Mouse (Mus musculus): ENCODE results near the gene Barhl2. TPM values are rescaled to one million over a fixed set of nuclear protein-coding genes. Genes with fewer than 3 reads are reported as not detected.

The Barhl2 gene
- polyA plus RNA-seq, 1 experiment: not detected

- H3K27me3 ChIP-seq (ENCODE audit: control insufficient read depth, insufficient read depth, insufficient read length): peaks cover 26% of the 10 kb centered on the region
- no peak for TF ChIP-seq MAX (IDR thresholded peaks at IDR 0.05)
- TF ChIP-seq MYOG (IDR thresholded peaks at IDR 0.05; ENCODE audit: control insufficient read depth, extremely low read depth, insufficient read length): no peak
- no peak for TF ChIP-seq MYOD1 (IDR thresholded peaks at IDR 0.05; ENCODE audit: control insufficient read depth, insufficient read length, low read depth)
- no peak for TF ChIP-seq FOSL1 (IDR thresholded peaks at IDR 0.05; ENCODE audit: insufficient read depth, low read length, poor library complexity, severe bottlenecking)
- TF ChIP-seq CTCF (IDR thresholded peaks at IDR 0.05; ENCODE audit: control insufficient read depth, insufficient read depth, insufficient read length): no peak
- no peak for TF ChIP-seq USF1 (IDR thresholded peaks at IDR 0.05; ENCODE audit: low read depth)
- no peak for TF ChIP-seq CEBPB (IDR thresholded peaks at IDR 0.05; ENCODE audit: low read depth)
- H3ac ChIP-seq (ENCODE audit: control insufficient read depth, insufficient read length, low read depth): no peak overlapping the region
- H3K79me3 ChIP-seq (ENCODE audit: low read depth): no peaks in the 10 kb centered on the region
- no peaks in the 10 kb centered on the region for H3K79me2 ChIP-seq (ENCODE audit: control insufficient read depth, insufficient read depth)
- no peaks in the 10 kb centered on the region for H3K36me3 ChIP-seq (ENCODE audit: control insufficient read depth, insufficient read depth)
- no peak overlapping the region for H3K4me3 ChIP-seq (ENCODE audit: insufficient read depth, poor library complexity, severe bottlenecking)
These were observed 9.2 kb downstream of the Barhl2 start for GRCm38 (mm10) chr5:106448798-106449125.

GRCm38 (mm10) chr5:106447951-106448797 lies 9.8 kb downstream of the Barhl2 start:
- no peak for TF ChIP-seq MAX (IDR thresholded peaks at IDR 0.05)
- TF ChIP-seq FOSL1 (IDR thresholded peaks at IDR 0.05; ENCODE audit: insufficient read depth, low read length, poor library complexity, severe bottlenecking): no peak
- no peak for TF ChIP-seq MYOD1 (IDR thresholded peaks at IDR 0.05; ENCODE audit: control insufficient read depth, insufficient read length, low read depth)
- no peak for TF ChIP-seq USF1 (IDR thresholded peaks at IDR 0.05; ENCODE audit: low read depth)
- TF ChIP-seq CTCF (IDR thresholded peaks at IDR 0.05; ENCODE audit: control insufficient read depth, insufficient read depth, insufficient read length): no peak
- TF ChIP-seq MYOG (IDR thresholded peaks at IDR 0.05; ENCODE audit: control insufficient read depth, extremely low read depth, insufficient read length): no peak
- no peak for TF ChIP-seq CEBPB (IDR thresholded peaks at IDR 0.05; ENCODE audit: low read depth)
- H3K27me3 ChIP-seq (ENCODE audit: control insufficient read depth, insufficient read depth, insufficient read length): peaks cover 20% of the 10 kb centered on the region
- H3K79me2 ChIP-seq (ENCODE audit: control insufficient read depth, insufficient read depth): no peaks in the 10 kb centered on the region
- H3K79me3 ChIP-seq (ENCODE audit: low read depth): no peaks in the 10 kb centered on the region
- no peak overlapping the region for H3K4me3 ChIP-seq (ENCODE audit: insufficient read depth, poor library complexity, severe bottlenecking)
- H3K36me3 ChIP-seq (ENCODE audit: control insufficient read depth, insufficient read depth): no peaks in the 10 kb centered on the region
- H3ac ChIP-seq (ENCODE audit: control insufficient read depth, insufficient read length, low read depth): no peak overlapping the region

GRCm38 (mm10) chr5:106447091-106447820 lies 10.7 kb downstream of the Barhl2 start:
- TF ChIP-seq MYOD1 (IDR thresholded peaks at IDR 0.05; ENCODE audit: control insufficient read depth, insufficient read length, low read depth) (no peak), MAX (IDR thresholded peaks at IDR 0.05) (no peak), MYOG (IDR thresholded peaks at IDR 0.05; ENCODE audit: control insufficient read depth, extremely low read depth, insufficient read length) (no peak), CTCF (IDR thresholded peaks at IDR 0.05; ENCODE audit: control insufficient read depth, insufficient read depth, insufficient read length) (no peak), CEBPB (IDR thresholded peaks at IDR 0.05; ENCODE audit: low read depth) (no peak), FOSL1 (IDR thresholded peaks at IDR 0.05; ENCODE audit: insufficient read depth, low read length, poor library complexity, severe bottlenecking) (no peak), USF1 (IDR thresholded peaks at IDR 0.05; ENCODE audit: low read depth) (no peak)
- Histone ChIP-seq H3K79me3 (ENCODE audit: low read depth) (no peaks in the 10 kb centered on the region), H3K79me2 (ENCODE audit: control insufficient read depth, insufficient read depth) (no peaks in the 10 kb centered on the region), H3K4me3 (ENCODE audit: insufficient read depth, poor library complexity, severe bottlenecking) (no peak overlapping the region), H3K36me3 (ENCODE audit: control insufficient read depth, insufficient read depth) (no peaks in the 10 kb centered on the region), H3K27me3 (ENCODE audit: control insufficient read depth, insufficient read depth, insufficient read length) (peaks cover 14% of the 10 kb centered on the region), H3ac (ENCODE audit: control insufficient read depth, insufficient read length, low read depth) (no peak overlapping the region)

GRCm38 (mm10) chr5:106446593-106446992 lies 11.4 kb downstream of the Barhl2 start:
- Histone ChIP-seq H3K79me3 (ENCODE audit: low read depth) (no peaks in the 10 kb centered on the region), H3K79me2 (ENCODE audit: control insufficient read depth, insufficient read depth) (no peaks in the 10 kb centered on the region), H3K36me3 (ENCODE audit: control insufficient read depth, insufficient read depth) (no peaks in the 10 kb centered on the region), H3K4me3 (ENCODE audit: insufficient read depth, poor library complexity, severe bottlenecking) (no peak overlapping the region), H3ac (ENCODE audit: control insufficient read depth, insufficient read length, low read depth) (no peak overlapping the region), H3K27me3 (ENCODE audit: control insufficient read depth, insufficient read depth, insufficient read length) (peaks cover 7% of the 10 kb centered on the region)
- TF ChIP-seq MAX (IDR thresholded peaks at IDR 0.05) (no peak), CTCF (IDR thresholded peaks at IDR 0.05; ENCODE audit: control insufficient read depth, insufficient read depth, insufficient read length) (no peak), USF1 (IDR thresholded peaks at IDR 0.05; ENCODE audit: low read depth) (no peak), CEBPB (IDR thresholded peaks at IDR 0.05; ENCODE audit: low read depth) (no peak), FOSL1 (IDR thresholded peaks at IDR 0.05; ENCODE audit: insufficient read depth, low read length, poor library complexity, severe bottlenecking) (no peak), MYOG (IDR thresholded peaks at IDR 0.05; ENCODE audit: control insufficient read depth, extremely low read depth, insufficient read length) (no peak), MYOD1 (IDR thresholded peaks at IDR 0.05; ENCODE audit: control insufficient read depth, insufficient read length, low read depth) (no peak)

GRCm38 (mm10) chr5:106445681-106446080 lies 12.3 kb downstream of the Barhl2 start:
- Histone ChIP-seq H3K36me3 (ENCODE audit: control insufficient read depth, insufficient read depth) (no peaks in the 10 kb centered on the region), H3ac (ENCODE audit: control insufficient read depth, insufficient read length, low read depth) (no peak overlapping the region), H3K79me3 (ENCODE audit: low read depth) (no peaks in the 10 kb centered on the region), H3K79me2 (ENCODE audit: control insufficient read depth, insufficient read depth) (no peaks in the 10 kb centered on the region), H3K27me3 (ENCODE audit: control insufficient read depth, insufficient read depth, insufficient read length) (peaks cover 5% of the 10 kb centered on the region), H3K4me3 (ENCODE audit: insufficient read depth, poor library complexity, severe bottlenecking) (no peak overlapping the region)
- no peak for TF ChIP-seq CEBPB (IDR thresholded peaks at IDR 0.05; ENCODE audit: low read depth)

All from C2C12 (cell line).